Mouse (Mus musculus) G1E (cell line): Measurements from ENCODE around the gene H2-Ab1. TPM values are rescaled to one million over a fixed set of nuclear protein-coding genes. Genes with fewer than 3 reads are reported as not detected.
"Not testable (repeated sequence)": the region's sequence is repeated elsewhere in the genome, so short reads cannot be mapped to it uniquely, and the experiment has no call there.

Experiments
- ATAC-seq: 2 replicates; pipeline ENCODE4 v1.8.0; 2016; ENCODE audit warnings: mild to moderate bottlenecking; ENCODE audit not compliant: insufficient number of reproducible peaks, poor library complexity, low FRiP score, severe bottlenecking; ENCODE audit errors: extremely low read depth
- DNase-seq: peaks from one replicate; pipeline ENCODE4 v3.0.0; 2012; ENCODE audit warnings: low spot score
- H3K27me3 ChIP-seq: 2 replicates; pipeline ENCODE4 v1.6.1; 2012; ENCODE audit warnings: mild to moderate bottlenecking, low read length, inconsistent platforms; ENCODE audit not compliant: insufficient read depth
- H3K36me3 ChIP-seq: replicated peaks from 2 replicates; pipeline ENCODE3; 2012; ENCODE audit warnings: mild to moderate bottlenecking, inconsistent platforms
- H3K4me1 ChIP-seq: 2 replicates; pipeline ENCODE4 v1.6.1; 2012; ENCODE audit warnings: low read depth, low read length, inconsistent platforms, mixed read lengths; ENCODE audit not compliant: insufficient read depth
- H3K4me3 ChIP-seq: 2 replicates; pipeline ENCODE4 v1.5.1; 2012; ENCODE audit warnings: low read depth, mild to moderate bottlenecking, inconsistent platforms, low read length, moderate library complexity, mixed read lengths
- H3K9me3 ChIP-seq: replicated peaks from 2 replicates; pipeline ENCODE4 v1.6.1; 2012; ENCODE audit warnings: inconsistent platforms
- CTCF ChIP-seq: IDR thresholded peaks from 2 replicates; pipeline ENCODE4 v1.5.1; 2012; ENCODE audit warnings: low read depth, low read length, inconsistent platforms, mixed read lengths
- GATA1 ChIP-seq: IDR thresholded peaks from 2 replicates; pipeline ENCODE4 v1.6.1; 2012; ENCODE audit warnings: borderline replicate concordance, low read length, inconsistent platforms, mixed read lengths
- GATA2 ChIP-seq: IDR thresholded peaks from 2 replicates; pipeline ENCODE4 v1.6.1; 2012; ENCODE audit warnings: low read depth, low read length, inconsistent platforms, borderline replicate concordance
- POLR2AphosphoS5 ChIP-seq: IDR thresholded peaks from 2 replicates; pipeline ENCODE4 v1.6.1; 2012; ENCODE audit warnings: low read depth, low read length, inconsistent platforms; ENCODE audit not compliant: insufficient replicate concordance
- TAL1 ChIP-seq: conservative IDR thresholded peaks from 2 replicates; pipeline ENCODE4 v1.6.1; 2012; ENCODE audit warnings: low read depth, low read length, inconsistent platforms, mixed read lengths
- polyA plus RNA-seq: library from polyadenylated mRNA; stranded (reverse); fragments of >175 nt; gene quantifications from 2 replicates; pipeline ENCODE4 v1.2.3, GENCODE M21; 2012
- total RNA-seq, 2 experiments: library from RNA; stranded (forward) in 1 of 2; stranded (reverse) in 1 of 2; fragments of 200-1000 nt in 1 of 2; fragments of >200 nt in 1 of 2; fragmentation: Nextera tagmentation in 1 of 2; gene quantifications; 2 replicates each; pipeline ENCODE4 v1.2.3; 2014 to 2017

The H2-Ab1 gene
- total and polyA plus RNA-seq, 3 experiments = 0.11 to 0.27 TPM; not detected in 1

DNA sequence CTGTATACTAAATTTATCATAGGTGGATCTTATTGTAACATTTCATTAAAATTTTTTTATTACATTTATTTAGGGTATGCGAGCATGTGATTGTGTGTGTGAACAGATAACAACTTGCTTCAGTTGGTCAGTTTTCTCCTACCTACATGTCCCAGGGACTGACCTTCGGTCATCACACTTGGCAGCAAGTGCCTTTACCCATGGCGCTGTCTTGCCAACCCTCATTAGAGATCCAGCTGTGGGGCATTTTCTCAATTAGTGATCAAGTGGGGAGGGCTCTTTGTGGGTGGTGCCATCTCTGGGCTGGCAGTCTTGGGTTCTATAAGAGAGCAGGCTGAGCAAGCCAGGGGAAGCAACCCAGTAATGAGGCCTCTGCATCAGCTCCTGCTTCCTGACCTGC is 32.7 kb upstream of the H2-Ab1 start:
- Histone ChIP-seq H3K27me3 (no peaks in the 10 kb centered on the region), H3K9me3 (peaks cover 9% of the 10 kb centered on the region), H3K4me3 (no peak overlapping the region), H3K4me1 (no peaks in the 10 kb centered on the region), H3K36me3 (no peaks in the 10 kb centered on the region)
- no peak for ATAC-seq
- DNase-seq = no peak
- TF ChIP-seq CTCF (no peak), TAL1 (no peak), GATA1 (no peak), GATA2 (no peak), POLR2AphosphoS5 (no peak)

DNA sequence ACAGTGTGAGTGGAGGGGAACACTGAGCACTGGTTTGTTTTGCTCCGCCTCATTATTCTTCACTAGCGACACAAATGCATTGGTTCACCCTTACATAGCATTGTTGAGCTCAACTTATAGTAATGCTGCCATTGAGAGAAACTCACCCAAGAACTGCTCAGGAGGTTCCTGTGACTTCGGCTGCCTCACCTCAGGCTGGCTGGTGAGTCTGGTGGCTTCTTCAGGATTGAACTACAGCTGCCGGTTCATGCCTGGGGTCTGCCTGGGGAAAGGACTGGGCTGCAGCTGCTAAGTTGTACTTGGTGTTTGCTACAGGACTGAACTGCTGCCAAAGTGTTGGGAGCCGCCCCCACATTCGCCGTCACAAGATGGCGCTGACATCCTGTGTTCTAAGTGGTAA is 32.1 kb upstream of the H2-Ab1 start:
- H3K4me1 ChIP-seq = no peaks in the 10 kb centered on the region
- no peak for TF ChIP-seq GATA2
- no peak for TF ChIP-seq GATA1
- no peak for TF ChIP-seq POLR2AphosphoS5
- no peak for TF ChIP-seq TAL1
- TF ChIP-seq CTCF = no peak
- DNase-seq = no peak
- H3K4me3 ChIP-seq = no peak overlapping the region
- H3K36me3 ChIP-seq = no peaks in the 10 kb centered on the region
- H3K9me3 ChIP-seq = peaks cover 9% of the 10 kb centered on the region
- no peak for ATAC-seq
- H3K27me3 ChIP-seq = no peaks in the 10 kb centered on the region

DNA sequence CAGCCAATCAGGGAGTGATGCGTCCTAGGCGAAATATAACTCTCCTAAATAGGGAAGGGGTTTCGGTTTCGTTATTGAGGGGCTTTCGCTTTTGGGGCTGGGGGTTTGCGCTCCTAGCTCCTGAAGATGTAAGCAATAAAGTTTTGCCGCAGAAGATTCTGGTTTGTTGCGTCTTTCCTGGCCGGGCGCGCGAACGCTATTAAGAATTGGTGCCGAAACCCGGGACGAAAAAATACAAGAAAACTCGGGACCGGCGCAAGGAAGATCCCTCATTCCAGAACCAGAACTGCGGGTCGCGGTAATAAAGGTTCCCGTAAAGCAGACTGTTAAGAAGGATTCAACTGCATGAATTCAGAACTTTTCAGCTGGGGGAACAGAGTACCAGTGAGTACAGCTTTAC is 31.6 kb upstream of the H2-Ab1 start:
- H3K27me3 ChIP-seq, H3K9me3 ChIP-seq, ATAC-seq, DNase-seq, H3K36me3 ChIP-seq, H3K4me1 ChIP-seq, H3K4me3 ChIP-seq: not testable (repeated sequence)

DNA sequence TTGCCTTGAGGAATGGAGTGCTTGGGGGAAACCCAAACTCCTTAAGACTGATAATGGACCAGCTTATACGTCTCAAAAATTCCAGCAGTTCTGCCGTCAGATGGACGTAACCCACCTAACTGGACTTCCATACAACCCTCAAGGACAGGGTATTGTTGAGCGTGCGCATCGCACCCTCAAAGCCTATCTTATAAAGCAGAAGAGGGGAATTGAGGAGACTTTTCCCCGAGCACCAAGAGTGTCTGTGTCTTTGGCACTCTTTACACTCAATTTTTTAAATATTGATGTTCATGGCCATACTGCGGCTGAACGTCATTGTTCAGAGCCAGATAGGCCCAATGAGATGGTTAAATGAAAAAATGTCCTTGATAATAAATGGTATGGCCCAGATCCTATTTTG is 26.5 kb upstream of the H2-Ab1 start:
- not testable (repeated sequence) for DNase-seq, H3K4me1 ChIP-seq

DNA sequence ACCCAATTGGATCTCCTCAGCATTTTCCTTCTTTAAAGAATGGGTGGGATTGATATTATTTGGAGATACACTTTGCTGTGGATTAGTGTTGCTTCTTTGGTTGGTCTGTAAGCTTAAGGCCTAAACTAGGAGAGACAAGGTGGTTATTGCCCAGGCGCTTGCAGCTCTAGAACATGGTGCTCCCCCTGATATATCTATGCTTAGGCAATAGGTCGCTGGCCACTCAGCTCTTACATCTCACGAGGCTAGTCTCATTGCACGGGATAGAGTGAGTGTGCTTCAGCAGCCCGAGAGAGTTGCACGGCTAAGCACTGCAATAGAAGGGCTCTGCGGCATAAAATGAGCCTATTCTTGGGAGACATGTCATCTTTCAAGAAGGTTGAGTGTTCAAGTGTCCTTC is 25.5 kb upstream of the H2-Ab1 start:
- not testable (repeated sequence) for H3K27me3 ChIP-seq, H3K36me3 ChIP-seq, H3K4me1 ChIP-seq, H3K9me3 ChIP-seq, ATAC-seq, DNase-seq, H3K4me3 ChIP-seq

More for the DNA sequence above, 26.5 kb upstream of the H2-Ab1 start:
- not testable (repeated sequence) for ATAC-seq, H3K36me3 ChIP-seq, H3K27me3 ChIP-seq, H3K9me3 ChIP-seq, H3K4me3 ChIP-seq

DNA sequence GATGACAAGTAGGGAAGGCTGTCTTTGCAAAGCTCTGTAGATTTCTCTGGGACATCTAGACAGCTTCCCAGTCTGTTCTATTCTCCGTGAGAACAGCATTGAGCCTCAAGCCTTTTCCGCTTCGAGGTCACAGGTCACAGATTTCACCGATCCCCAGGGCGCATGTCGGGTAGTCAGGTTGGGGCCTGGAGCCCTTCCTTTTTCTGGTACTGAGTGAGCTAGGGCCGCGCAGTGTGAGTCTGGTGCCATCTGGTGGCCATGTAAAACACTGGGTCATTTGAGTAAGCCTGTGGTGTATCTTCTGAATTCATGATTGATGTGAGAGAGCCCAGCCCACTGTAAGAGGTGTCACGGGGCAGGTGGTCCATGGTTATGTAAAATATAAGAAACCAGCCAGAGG is 22.6 kb upstream of the H2-Ab1 start:
- no peaks in the 10 kb centered on the region for H3K9me3 ChIP-seq
- no peaks in the 10 kb centered on the region for H3K27me3 ChIP-seq
- no peaks in the 10 kb centered on the region for H3K4me1 ChIP-seq
- no peak overlapping the region for H3K4me3 ChIP-seq
- TF ChIP-seq POLR2AphosphoS5 = no peak
- no peak for TF ChIP-seq GATA2
- TF ChIP-seq CTCF = peak; percentile 69
- no peak for TF ChIP-seq GATA1
- ATAC-seq = peak; percentile 34; the same call in 1 of the 2 replicates
- no peaks in the 10 kb centered on the region for H3K36me3 ChIP-seq
- peak; percentile 53 for DNase-seq

DNA sequence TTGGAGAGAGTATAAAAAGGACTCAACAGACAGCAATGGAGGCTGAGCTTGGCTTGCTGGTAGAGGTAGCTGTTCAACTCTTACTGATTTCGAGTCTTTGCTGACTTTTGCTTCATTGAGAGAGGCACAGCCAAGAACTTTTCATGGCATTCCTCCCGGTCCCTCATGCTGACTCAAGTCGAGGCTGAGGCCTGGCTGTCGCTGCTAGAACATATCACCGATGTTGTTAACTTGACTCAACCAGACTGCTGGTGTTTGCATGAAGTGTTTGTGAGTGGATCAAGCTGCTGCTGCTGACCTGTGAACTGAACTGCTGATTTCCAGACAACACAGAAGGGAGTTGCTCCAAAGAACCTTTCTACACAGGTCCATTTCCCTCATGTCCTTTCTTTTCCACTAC is 20.8 kb upstream of the H2-Ab1 start:
- TF ChIP-seq CTCF (no peak), POLR2AphosphoS5 (no peak), GATA1 (no peak), GATA2 (no peak)
- H3K9me3 ChIP-seq = peaks cover under 1% of the 10 kb centered on the region; the same call in 1 of the 2 replicates
- no peaks in the 10 kb centered on the region for H3K27me3 ChIP-seq
- no peak for DNase-seq
- no peaks in the 10 kb centered on the region for H3K4me1 ChIP-seq
- ATAC-seq = no peak
- H3K4me3 ChIP-seq = no peak overlapping the region
- no peaks in the 10 kb centered on the region for H3K36me3 ChIP-seq

DNA sequence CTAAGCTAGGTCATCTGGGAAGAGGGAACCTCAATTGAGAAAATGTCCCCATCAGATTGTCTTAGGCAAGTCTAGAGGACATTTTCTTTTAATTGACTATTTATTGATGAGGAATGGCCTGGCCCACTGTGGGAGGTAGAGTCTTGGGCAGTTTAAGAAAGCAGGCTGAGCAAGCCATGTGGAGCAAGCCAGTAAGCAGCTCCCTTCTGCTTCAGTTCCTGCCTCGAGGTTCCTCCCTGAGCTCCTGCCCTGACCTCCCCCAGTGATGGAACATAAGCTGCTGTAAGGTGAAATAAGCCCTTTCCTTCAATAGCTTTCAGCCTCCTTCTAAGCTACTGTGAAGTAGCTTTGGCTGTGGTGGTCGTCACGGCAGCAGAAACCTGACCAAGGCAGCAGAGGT is 19.7 kb upstream of the H2-Ab1 start:
- DNase-seq (no peak), ATAC-seq (no peak)
- H3K36me3 ChIP-seq = no peaks in the 10 kb centered on the region
- no peaks in the 10 kb centered on the region for H3K27me3 ChIP-seq
- H3K4me1 ChIP-seq = no peaks in the 10 kb centered on the region
- H3K4me3 ChIP-seq = no peak overlapping the region
- no peak for TF ChIP-seq CTCF
- TF ChIP-seq GATA2 = no peak
- TF ChIP-seq GATA1 = no peak
- TF ChIP-seq TAL1 = no peak
- TF ChIP-seq POLR2AphosphoS5 = no peak
- H3K9me3 ChIP-seq = peaks cover 3% of the 10 kb centered on the region
